Mouse (Mus musculus) thymus, adult 2 months (tissue): ENCODE results near the gene Lipf.

Experiments
- CTCF ChIP-seq: fragments of 200-500 bp; IDR thresholded peaks from 2 replicates; pipeline ENCODE4 v1.5.1; 2012; ENCODE audit warnings: mild to moderate bottlenecking, control low read depth, low read length, moderate library complexity, borderline replicate concordance; ENCODE audit not compliant: control insufficient read depth, poor library complexity, insufficient read depth; ENCODE audit errors: extremely low read depth
- POLR2A ChIP-seq: fragments of 200-500 bp; IDR thresholded peaks from 2 replicates; pipeline ENCODE4 v1.6.1; 2012; ENCODE audit warnings: mild to moderate bottlenecking, low read length, control low read depth, moderate library complexity; ENCODE audit not compliant: control insufficient read depth, poor library complexity, insufficient read depth; ENCODE audit errors: extremely low read depth

- TF ChIP-seq CTCF (no peak), POLR2A (no peak)
Observed at GRCm38 (mm10) chr19:33983043-33983442, 22.1 kb downstream of the Lipf start.
